Mouse (Mus musculus): ENCODE data around the gene Gm20388.

GRCm38 (mm10) chr8:120186454-120186853 is 275.8 kb downstream of the Gm20388 start:
- TF ChIP-seq MAFK (IDR thresholded peaks at IDR 0.05; ENCODE audit: insufficient read depth, low read depth, low read length) (no peak), HCFC1 (IDR thresholded peaks at IDR 0.05; ENCODE audit: borderline replicate concordance, insufficient read depth, low read length) (no peak)
